Mouse (Mus musculus) adrenal gland, adult 10 weeks (tissue): Measurements from ENCODE around the gene Appl1. TPM values are rescaled to one million over a fixed set of nuclear protein-coding genes. Genes with fewer than 3 reads are reported as not detected.

Experiments used
- polyA plus RNA-seq: library from polyadenylated mRNA; stranded (reverse); fragments of 350-450 nt; fragmentation: Illumina TruSeq; extraction: RNeasy Lipid Tissue Mini Kit (QIAGEN cat#74804); gene quantifications from one replicate; pipeline ENCODE4 v1.2.3, GENCODE M21; 2014; ENCODE audit warnings: low read depth, low replicate concordance

Gene Appl1
- 143 TPM for polyA plus RNA-seq

GRCm38 (mm10) chr14:26971106-26971789 lies at the start of gene Appl1:
Gene Appl1 (minus strand): TSS chr14:26971232.

DNA sequence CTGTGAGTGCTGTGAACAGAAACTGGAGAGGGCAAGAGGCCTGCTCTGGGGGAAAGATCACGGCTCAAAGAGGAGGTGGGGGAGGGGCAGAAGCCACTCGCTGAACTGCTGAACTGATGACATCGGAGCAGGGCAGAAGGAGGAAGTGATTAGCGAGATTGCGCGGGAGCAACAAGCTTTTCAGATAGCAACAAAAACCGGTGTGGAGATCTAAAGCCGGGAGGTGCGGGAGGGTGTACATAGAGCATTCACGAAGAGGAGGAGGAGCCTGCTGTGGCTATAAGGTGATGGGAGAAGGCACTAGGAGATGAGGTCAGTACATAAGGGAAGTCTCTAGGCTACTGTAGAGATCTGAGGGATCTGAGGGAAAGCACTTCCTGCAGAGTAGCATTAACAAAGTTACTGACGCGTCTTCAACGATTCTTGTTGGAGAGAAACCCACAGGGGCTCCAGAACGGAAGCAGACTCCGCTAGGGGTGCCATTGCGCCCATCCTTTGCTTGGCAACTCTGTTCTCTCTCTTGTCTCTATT lies 23.2 kb upstream of the Appl1 start, which contains the start of gene Hesx1:
Hesx1 (plus strand) TSS at position 206 of the 531 bp plus-strand sequence.

GRCm38 (mm10) chr14:26894392-26894791 lies 76.6 kb downstream of the Appl1 start, which contains the start of gene Asb14:
Gene Asb14 (plus strand): TSS chr14:26894557.

Other genes starting within 250 kb of the Appl1 start
- gene Asb14, start 76.7 kb downstream of the Appl1 start, polyA plus RNA-seq: 1.4 TPM
- not detected for gene Hesx1, start 23.2 kb upstream of the Appl1 start, polyA plus RNA-seq
- 3.0 TPM for gene Il17rd, start 67.7 kb upstream of the Appl1 start, polyA plus RNA-seq
- 79.2 TPM for gene Arhgef3, start 143.7 kb upstream of the Appl1 start, polyA plus RNA-seq